Mouse (Mus musculus): ENCODE data around the gene Golph3l.

Gene Golph3l

DNA sequence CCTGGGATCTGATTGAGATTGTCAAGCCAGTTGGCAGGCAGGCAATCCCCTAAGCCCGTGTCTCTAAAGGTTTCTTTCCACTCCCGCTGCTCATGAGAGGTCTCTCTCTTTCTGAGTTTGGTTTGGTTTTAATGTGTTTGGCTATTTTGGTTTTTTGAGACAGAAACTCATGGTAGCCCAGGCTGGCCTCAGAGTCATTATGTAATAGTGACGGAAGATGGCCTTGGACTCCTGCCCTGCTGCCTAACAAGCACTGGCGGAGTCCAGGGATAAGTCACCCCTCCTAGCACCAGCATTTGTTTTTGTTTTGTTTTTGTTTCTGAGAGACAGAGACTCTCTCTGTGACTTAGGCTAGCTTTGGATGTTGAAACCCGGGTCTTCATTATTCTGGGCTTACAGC lies 66.7 kb downstream of the Golph3l start:
- DNase-seq (ENCODE audit: low spot score) = no peak

DNA sequence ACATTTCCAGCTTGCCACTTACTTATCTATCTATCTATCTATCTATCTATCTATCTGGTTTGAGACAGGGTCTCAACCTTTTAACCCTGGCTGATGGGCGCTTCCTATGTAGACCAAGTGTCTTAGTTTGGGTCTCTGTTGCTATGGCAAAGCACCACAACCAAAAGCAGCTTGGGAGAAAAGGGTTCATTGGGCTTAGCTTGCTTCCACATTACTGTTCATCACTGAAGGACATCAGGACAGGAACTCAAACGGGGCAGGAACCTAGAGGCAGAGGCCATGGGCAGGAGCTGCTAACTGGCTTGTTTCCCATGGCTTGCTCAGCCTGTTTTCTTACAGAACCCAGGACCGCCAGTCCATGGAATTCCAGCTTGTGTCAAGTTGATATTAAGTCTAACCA lies 68.4 kb downstream of the Golph3l start:
- no peak for DNase-seq (ENCODE audit: low spot score)

DNA sequence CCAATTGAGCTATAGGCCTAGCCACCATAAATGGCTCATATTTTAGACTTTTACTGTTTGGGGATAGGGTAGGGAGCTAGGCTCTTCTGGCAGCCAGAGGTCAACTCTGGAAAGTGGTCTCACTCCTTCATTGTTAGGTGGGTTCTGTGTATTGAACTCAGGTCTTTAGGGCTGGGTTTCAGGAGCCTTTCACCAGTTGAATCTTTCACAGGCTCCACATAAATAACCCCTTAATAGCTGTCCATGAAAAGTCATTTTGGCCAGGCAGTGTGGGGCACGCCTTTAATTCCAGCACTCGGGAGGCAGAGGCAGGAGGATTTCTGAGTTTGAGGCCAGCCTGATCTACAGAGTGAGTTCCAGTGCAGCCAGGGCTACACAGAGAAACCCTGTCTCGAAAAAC lies 69.0 kb downstream of the Golph3l start:
- DNase-seq (ENCODE audit: low spot score) = no peak

DNA sequence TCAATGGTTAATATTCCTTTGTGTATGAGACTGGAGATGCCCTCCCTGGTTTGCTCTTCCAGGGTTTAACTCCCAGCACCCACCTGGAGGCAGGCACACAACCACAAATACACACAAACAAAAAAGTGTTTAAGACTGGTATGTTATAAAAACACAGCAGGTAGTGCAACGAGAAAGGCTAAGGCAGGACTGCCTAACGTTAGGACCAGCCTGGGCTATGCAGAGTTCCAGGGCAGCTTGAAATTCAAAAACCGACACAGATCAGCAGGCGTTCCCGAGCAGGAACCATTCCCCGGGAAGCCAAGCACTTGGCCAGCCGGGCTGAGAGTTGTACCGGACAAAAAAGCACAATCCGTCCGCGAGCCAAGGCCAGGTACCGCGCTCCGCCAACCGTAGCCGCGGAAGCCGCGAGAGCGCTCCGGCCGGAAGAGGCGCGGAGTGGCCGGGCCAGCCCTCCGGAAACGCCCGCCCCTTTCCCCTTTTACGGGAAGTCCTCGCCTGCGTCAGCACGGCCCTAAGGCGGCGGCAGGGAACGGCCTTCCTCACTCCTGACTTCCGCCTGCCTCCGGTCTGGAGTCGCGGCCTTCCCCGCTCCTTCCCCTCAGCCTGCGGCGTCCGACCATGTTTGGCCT lies 69.6 kb downstream of the Golph3l start, which contains the start of gene Mcl1:
Gene Mcl1, plus strand, starts transcription at position 553 of the 632 bp plus-strand sequence.
- peak; percentile 96 for DNase-seq (ENCODE audit: low spot score)

DNA sequence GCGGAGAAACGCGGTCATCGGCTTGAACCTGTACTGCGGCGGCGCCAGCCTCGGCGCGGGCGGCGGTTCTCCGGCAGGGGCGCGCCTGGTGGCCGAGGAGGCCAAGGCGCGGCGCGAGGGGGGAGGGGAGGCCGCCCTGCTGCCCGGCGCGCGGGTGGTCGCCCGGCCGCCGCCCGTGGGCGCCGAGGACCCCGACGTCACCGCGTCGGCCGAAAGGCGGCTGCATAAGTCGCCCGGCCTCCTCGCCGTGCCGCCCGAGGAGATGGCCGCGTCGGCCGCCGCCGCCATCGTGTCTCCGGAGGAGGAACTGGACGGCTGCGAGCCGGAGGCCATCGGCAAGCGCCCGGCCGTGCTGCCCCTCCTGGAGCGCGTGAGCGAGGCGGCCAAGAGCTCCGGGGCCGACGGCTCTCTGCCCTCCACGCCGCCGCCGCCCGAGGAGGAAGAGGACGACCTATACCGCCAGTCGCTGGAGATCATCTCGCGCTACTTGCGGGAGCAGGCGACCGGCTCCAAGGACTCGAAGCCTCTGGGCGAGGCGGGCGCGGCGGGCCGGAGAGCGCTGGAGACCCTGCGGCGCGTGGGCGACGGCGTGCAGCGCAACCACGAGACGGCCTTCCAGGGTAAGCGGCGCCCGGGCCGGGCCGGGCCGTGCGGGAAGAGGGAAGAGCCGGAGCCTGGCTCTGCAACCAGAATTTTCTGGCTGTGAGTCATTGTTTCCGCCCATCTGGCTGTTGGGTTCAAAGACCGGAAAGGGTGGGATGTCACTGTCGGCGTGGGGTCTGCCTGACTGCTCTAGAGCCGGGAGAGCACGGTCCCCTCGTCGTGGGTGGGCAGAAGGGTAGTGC lies 70.4 kb downstream of the Golph3l start:
- DNase-seq (ENCODE audit: low spot score) = peak; percentile 90

DNA sequence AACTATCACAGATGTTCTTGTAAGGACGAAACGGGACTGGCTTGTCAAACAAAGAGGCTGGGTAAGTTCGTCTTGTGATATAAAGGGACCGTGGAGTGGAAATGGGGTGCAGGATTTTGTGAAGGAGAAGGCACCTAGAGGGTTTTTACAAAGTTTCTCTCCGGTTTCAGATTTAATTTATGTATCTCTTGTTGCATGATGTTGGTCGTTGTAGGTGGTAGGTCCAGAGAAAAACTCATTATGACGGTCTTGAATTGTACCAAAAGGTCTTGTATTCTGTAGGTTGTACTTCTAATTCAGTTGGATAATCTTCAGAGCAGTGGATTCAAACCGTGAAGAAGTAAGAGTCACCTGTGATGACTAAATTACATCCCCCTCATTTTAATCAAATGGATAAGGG lies 71.2 kb downstream of the Golph3l start:
- no peak for DNase-seq (ENCODE audit: low spot score)

DNA sequence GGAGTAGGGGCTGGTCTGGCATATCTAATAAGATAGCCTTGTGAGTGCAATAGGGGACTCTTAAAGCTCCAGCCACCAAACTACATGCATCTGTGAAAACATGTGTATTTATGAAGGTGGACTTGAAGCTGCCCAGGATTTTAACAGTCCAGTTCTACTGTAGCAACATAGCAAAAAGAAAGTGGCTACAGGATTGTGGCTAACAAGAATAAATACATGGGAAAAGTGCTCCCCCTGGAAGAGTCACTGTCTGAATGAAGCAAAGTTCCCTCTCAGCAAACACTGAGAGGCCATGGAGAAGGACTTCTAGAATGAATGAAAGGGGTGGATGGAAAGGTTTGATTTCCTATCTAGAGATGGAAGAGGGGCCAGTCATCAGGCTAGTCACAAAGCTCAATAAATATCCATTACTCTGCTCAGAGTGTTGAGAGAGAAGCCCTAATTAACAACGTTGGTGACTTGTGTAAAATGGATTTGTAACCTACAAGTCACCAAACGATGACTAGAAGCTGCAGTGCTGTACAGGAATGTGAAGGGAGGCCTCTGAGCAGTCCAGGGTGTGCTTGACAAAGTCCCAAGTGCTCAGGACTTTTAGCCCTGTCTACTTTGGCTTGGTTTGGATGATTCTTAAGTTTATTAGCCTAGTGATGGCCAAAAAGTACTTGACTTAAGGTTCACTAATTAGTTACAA lies 72.2 kb downstream of the Golph3l start:
- no peak for DNase-seq (ENCODE audit: low spot score)

DNA sequence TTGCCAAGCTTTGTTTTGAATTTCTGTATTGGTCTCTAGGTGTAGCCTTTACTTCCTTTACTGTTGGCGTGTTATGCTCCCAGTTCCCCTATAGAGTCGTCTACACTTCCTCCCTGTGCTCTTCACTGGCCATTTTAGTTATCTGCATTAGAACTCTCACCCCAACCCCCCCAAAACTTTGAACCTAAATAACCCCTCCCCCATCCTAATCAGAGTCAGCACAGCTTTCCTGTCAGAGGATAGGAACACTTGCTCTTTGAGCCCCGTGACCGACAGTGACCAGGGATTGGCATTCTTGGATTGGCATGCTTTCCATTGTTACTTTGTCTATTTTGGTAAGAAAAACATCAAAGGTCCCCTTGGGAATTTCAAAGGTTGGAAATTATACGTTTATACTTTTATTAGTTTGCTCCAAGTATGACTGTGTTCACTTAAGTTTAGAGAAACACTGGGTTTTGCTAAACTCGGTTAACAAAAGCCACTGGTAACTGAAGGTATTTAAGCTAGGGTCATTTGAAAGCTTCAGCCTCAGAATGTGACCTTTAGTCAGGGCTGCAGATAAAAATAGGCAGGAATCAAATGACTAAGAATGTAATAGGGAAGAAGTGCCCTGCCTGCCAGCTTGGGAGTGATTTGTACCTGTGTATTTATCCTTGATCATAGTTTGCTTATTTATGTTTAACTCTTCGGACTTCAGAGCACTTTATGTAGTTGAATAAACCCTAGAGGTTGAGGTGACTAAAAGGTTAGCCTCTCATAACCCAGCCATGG lies 73.4 kb downstream of the Golph3l start:
- DNase-seq (ENCODE audit: low spot score) = no peak

DNA sequence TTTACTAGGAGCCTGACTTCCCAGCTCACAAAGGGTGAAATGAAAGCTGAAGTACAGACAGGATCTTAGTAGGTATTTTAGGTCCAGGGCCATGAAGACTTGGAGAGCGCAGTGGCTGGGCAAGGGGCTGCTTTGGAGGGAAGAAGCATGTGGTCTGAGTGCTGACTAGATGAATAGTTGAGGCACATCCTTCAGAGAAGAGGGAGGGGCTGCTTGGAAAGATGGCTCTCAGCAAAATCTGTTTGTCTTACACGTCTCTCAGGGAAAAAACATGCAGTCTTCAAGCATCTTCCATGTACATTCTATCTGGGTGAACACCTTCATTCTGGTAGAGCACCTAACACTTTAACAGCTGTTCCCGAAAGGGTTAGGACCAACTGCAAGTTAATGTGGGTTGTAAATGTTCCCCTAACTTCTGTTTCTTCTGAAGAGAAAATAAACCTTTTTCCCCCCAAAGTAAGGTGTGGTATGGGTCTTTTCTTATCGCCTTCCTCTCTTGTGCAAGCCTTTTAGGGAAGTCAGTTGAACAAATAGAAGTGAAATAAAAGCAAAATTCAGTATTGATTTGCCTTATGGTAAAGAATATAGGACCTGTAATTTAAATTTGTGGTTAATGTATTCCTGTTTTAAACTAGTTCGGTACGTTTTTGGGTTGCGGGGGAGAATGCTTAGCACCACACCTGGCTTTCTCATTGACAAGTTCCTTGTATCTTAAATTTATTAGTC lies 74.2 kb downstream of the Golph3l start:
- no peak for DNase-seq (ENCODE audit: low spot score)

DNA sequence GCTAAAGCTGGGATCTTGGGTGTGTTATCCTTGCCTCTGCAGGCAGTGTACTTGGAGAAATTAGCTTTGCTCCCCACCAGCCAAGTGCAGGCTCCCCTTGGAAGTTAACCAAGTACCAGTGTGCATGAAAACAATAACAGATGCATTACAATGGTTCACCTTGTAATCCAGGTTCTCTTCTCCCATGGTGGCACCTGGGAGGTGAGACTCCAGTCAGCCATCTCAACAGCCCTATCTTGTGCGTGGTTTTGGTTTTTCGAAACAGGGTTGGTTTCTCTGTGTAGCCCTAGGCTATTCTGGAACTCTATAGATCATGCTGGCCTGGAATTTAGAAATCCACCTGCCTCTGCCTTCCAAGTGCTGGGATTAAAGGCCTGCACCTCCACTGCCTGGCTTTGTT lies 74.8 kb downstream of the Golph3l start:
- DNase-seq (ENCODE audit: low spot score) = no peak

DNA sequence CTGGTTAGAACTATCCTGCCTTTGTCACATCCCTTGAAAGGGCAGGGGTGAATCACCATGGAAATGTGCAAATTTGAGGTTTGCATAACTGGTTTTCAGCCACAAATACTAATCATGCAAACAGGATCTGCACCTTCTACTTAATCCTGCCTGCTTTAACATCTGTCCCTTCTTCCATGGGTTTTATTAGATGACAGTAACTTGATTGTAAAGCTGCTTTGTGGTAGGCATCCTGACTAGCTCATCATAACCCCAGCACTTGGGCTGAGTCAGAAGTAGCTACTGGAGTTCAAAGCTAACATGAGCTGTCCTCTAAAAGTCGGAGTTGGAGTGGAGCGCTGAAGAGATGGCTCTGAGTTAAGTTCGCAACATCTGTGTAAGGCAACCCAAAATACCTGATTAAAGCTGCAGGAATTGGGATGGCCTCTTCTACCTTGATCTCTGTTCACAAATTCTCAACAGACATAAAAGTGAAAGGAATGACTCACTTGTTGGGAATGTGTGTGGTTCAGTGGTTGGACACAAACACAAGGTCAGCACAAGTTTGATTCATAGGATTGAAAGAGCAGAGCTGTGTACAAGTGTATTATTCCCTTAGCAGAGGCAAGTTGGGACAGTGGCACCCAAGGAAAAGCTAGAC lies 75.4 kb downstream of the Golph3l start:
- no peak for DNase-seq (ENCODE audit: low spot score)

DNA sequence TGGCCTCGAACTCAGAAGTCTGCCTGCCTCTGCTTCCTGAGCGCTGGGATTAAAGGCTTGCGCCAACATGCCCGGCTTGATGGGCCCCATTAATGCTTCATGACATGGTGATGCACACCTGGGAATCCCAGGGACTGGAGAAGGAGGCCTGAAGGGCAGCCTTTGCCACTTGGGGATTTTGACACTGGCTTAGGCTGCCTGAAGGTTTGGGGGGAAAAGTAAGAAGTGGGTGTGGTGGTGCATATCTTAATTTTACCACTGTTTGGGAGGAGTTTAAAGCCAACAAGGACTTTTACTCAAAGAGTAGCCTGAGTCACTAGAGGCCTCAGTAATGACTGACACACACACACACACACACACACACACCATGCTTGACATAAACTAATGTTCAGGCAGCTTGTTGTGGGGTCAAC lies 76.2 kb downstream of the Golph3l start:
- no peak for DNase-seq (ENCODE audit: low spot score)

DNA sequence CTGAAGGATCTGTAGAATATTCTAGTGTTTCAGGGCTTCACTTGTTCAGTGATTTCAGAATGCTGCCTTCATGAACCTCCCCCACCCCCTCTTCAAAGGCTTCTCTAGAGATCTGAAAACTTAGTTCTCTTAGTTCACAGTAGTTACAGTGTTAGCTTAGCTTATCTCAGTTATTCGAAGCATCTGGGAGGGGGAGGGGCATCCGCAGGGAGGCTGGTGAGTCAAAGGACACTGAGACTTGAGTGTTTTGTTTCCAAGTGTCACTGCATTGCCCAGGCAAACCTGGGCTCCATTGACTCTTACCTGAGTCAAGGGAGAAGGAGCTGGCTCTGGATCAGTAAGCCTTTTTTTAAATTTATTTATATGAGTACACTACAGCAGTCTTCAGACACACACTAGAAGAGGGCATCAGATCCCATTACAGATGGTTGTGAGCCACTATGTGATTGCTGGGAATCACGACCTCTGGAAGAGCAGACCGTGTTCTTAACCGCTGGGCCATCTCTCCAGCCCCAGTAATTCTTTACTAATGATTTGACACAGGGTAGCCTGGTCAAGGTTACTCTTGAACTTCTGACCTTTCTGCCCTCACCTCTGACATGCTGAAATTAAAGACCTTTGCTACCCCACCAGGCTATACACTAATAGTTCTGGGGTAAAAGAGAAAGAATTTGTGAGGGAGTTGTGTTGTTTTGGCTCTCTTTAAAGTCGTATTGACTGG lies 77.5 kb downstream of the Golph3l start:
- DNase-seq (ENCODE audit: low spot score) = peak; percentile 70

DNA sequence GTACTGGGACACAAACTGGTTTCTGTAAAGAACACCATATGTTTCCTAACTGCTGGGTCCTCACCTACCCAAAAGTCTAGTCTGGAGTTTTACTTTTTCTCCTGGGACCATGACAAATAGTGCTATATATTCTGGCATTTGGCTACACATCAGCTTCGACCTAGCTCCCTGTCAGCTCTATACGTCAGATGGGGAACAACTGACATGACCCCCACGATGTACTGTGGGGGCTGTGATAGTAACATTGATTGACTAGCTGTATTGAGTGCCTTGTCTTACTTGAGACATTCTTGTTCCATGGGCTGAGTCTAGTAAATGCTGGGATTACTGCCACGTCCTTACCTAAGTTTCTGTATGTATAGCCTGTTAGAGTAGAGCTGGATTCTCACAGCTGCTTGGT lies 78.8 kb downstream of the Golph3l start:
- DNase-seq (ENCODE audit: low spot score) = no peak

DNA sequence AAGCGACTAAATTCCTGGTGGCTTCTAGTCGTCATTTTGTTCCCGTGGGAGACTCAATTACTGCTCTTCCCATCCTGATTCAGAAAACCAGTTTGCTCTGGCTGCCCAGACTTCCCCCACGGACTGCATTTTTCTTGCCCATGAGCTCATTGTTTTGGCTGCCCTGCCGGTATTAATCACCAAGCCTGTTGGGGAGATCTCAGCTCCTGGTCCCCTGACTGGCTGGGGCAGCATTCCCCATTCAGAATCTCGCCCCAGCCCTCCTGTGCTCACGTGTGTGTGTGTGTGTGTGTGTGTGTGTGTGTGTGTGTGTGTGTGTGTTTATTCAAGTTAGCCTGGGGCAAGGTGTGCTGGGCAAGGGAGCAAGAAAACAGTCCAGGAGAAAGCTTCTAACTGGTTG lies 79.3 kb downstream of the Golph3l start:
- peak; percentile 57 for DNase-seq (ENCODE audit: low spot score)
